Mouse (Mus musculus) gastrocnemius, adult 18-20 months (tissue): ENCODE measurements around the gene Tmc3. TPM values are rescaled to one million over a fixed set of nuclear protein-coding genes. Genes with fewer than 3 reads are reported as not detected.
A peak's percentile ranks its signal among the peaks of the same experiment; 100 is the strongest.

Experiments
- DNase-seq: peaks from one replicate; pipeline ENCODE4 v3.0.0; 2021; ENCODE audit warnings: low spot score
- total RNA-seq, 2 experiments: library from RNA; stranded (reverse); gene quantifications; 2 replicates each; pipeline ENCODE4 v1.2.3; 2021

The Tmc3 gene
- total RNA-seq, 2 experiments from 2014 or later, result 0.02 to 0.07 TPM

GRCm38 (mm10) chr7:83598997-83599912 is 14.5 kb downstream of the Tmc3 start:
- no peak for DNase-seq

- DNase-seq, result peak; percentile 48
Measured at GRCm38 (mm10) chr7:83599913-83600286, 15.2 kb downstream of the Tmc3 start.

- DNase-seq, result no peak
Measured at GRCm38 (mm10) chr7:83604180-83604944, 19.6 kb downstream of the Tmc3 start.

GRCm38 (mm10) chr7:83606796-83607195 is 22.1 kb downstream of the Tmc3 start:
- DNase-seq, result no peak

- DNase-seq, result no peak
Measured at GRCm38 (mm10) chr7:83609891-83610290, 25.2 kb downstream of the Tmc3 start.

GRCm38 (mm10) chr7:83611886-83612285 is 27.2 kb downstream of the Tmc3 start:
- no peak for DNase-seq

GRCm38 (mm10) chr7:83615272-83615671 is 30.5 kb downstream of the Tmc3 start:
- no peak for DNase-seq

GRCm38 (mm10) chr7:83615815-83616214 is 31.1 kb downstream of the Tmc3 start:
- no peak for DNase-seq

GRCm38 (mm10) chr7:83616268-83616667 is 31.5 kb downstream of the Tmc3 start:
- no peak for DNase-seq

GRCm38 (mm10) chr7:83618709-83619108 is 34.0 kb downstream of the Tmc3 start:
- DNase-seq, result no peak

GRCm38 (mm10) chr7:83622582-83622981 is 37.9 kb downstream of the Tmc3 start:
- no peak for DNase-seq

GRCm38 (mm10) chr7:83624065-83624464 is 39.3 kb downstream of the Tmc3 start:
- no peak for DNase-seq

- no peak for DNase-seq
Measured at GRCm38 (mm10) chr7:83626557-83627257, 42.0 kb downstream of the Tmc3 start.

- no peak for DNase-seq
Measured at GRCm38 (mm10) chr7:83627369-83627768, 42.6 kb downstream of the Tmc3 start.

- DNase-seq, result no peak
Measured at GRCm38 (mm10) chr7:83631073-83631827, 46.5 kb downstream of the Tmc3 start.

- DNase-seq, result peak; percentile 93
Measured at GRCm38 (mm10) chr7:83631828-83632681, 47.3 kb downstream of the Tmc3 start, which contains the start of gene Stard5. Gene Stard5, plus strand, starts transcription at chr7:83631959.

- no peak for DNase-seq
Measured at GRCm38 (mm10) chr7:83632682-83633120, 48.0 kb downstream of the Tmc3 start.

GRCm38 (mm10) chr7:83633856-83634255 is 49.1 kb downstream of the Tmc3 start:
- DNase-seq, result no peak

- no peak for DNase-seq
Measured at GRCm38 (mm10) chr7:83635726-83636125, 51.0 kb downstream of the Tmc3 start.

GRCm38 (mm10) chr7:83636425-83636824 is 51.7 kb downstream of the Tmc3 start:
- DNase-seq, result no peak
